Mouse (Mus musculus) embryonic facial prominence, embryonic 13.5 days (tissue): ENCODE measurements around the gene Gm29609. TPM values are rescaled to one million over a fixed set of nuclear protein-coding genes. Genes with fewer than 3 reads are reported as not detected.

ENCODE experiments used
- ATAC-seq: fragments of 200-750 bp; cut with Nextera tagmentation; 2 replicates; pipeline ENCODE4 v1.8.0; 2017; ENCODE audit warnings: low read depth; ENCODE audit not compliant: insufficient number of reproducible peaks, insufficient read depth, low FRiP score, low TSS enrichment
- H3K27ac ChIP-seq: fragments of 300-500 bp; sonication (generic); 2 replicates; pipeline ENCODE4 v1.5.1; 2015; ENCODE audit warnings: moderate library complexity, mild to moderate bottlenecking, inconsistent platforms
- H3K27me3 ChIP-seq: fragments of 300-500 bp; sonication (generic); 2 replicates; pipeline ENCODE4 v1.6.1; 2015; ENCODE audit warnings: mild to moderate bottlenecking, inconsistent platforms
- H3K36me3 ChIP-seq: fragments of 300-500 bp; sonication (generic); 2 replicates; pipeline ENCODE4 v1.6.1; 2015; ENCODE audit warnings: mild to moderate bottlenecking, inconsistent platforms
- H3K4me1 ChIP-seq: fragments of 300-500 bp; sonication (generic); 2 replicates; pipeline ENCODE4 v1.6.1; 2015; ENCODE audit warnings: inconsistent platforms
- H3K4me2 ChIP-seq: fragments of 300-500 bp; sonication (generic); 2 replicates; pipeline ENCODE4 v1.6.1; 2015; ENCODE audit warnings: moderate library complexity, mild to moderate bottlenecking, inconsistent platforms
- H3K4me3 ChIP-seq: fragments of 300-500 bp; sonication (generic); 2 replicates; pipeline ENCODE4 v1.5.1; 2015; ENCODE audit warnings: mild to moderate bottlenecking, inconsistent platforms
- H3K9ac ChIP-seq: fragments of 300-500 bp; sonication (generic); 2 replicates; pipeline ENCODE4 v1.6.1; 2015; ENCODE audit warnings: mild to moderate bottlenecking, inconsistent platforms
- H3K9me3 ChIP-seq: fragments of 300-500 bp; sonication (generic); 2 replicates; pipeline ENCODE4 v1.6.1; 2016; ENCODE audit warnings: inconsistent platforms
- WGBS: fragments of 180-500 bp; shearing (Covaris S2); methylation state at CpG from one replicate; pipeline ENCODE4 v1.1.7; 2015; ENCODE audit warnings: mixed read lengths; 5-methylcytosine and 5-hydroxymethylcytosine counted together
- polyA plus RNA-seq: library from polyadenylated mRNA; unstranded; fragments of >200 nt; fragmentation: Nextera tagmentation; extraction: Ambion mirVana; gene quantifications from 2 replicates; pipeline ENCODE4 v1.2.1, GENCODE M21; 2015

Gene Gm29609
- polyA plus RNA-seq, 1 experiment from 2014 or later, result 0.41 TPM

DNA sequence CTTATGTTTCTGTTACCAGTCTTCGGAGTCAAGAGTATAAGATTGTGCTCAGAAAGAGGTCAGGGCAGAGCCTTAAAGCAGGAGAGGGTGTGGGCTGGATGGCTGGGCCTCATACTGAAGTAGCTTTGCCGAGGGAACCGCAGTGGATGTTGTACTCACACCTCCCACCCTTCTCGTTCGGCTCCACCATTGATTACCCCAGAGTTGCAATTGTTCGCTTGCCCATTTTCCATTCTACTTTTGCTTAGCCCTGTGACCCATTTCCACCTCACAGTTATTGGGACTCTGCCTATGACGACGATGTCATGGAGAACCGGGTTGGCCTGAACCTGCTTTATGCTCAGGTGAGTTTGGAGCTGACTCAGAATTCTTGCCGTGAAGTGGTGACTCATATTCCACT, 16.5 kb upstream of the Gm29609 start:
- no peak overlapping the region for H3K4me3 ChIP-seq
- no peak for ATAC-seq
- 95% methylated on average over 10 of the region's 10 CpGs for WGBS

GRCm38 (mm10) chr5:31195671-31196070, 16.0 kb upstream of the Gm29609 start:
- peaks cover 31% of the 10 kb centered on the region for H3K4me1 ChIP-seq
- H3K4me3 ChIP-seq, result no peak overlapping the region
- no peak for ATAC-seq
- H3K4me2 ChIP-seq, result no peak overlapping the region
- peaks cover 69% of the 10 kb centered on the region for H3K36me3 ChIP-seq
- H3K9ac ChIP-seq, result no peak overlapping the region
- H3K27ac ChIP-seq, result no peak overlapping the region
- H3K27me3 ChIP-seq, result no peaks in the 10 kb centered on the region
- H3K9me3 ChIP-seq, result peaks cover 6% of the 10 kb centered on the region
- WGBS, result 92% methylated on average over 4 of the region's 4 CpGs

More for the DNA sequence above, 16.5 kb upstream of the Gm29609 start:
- Histone ChIP-seq H3K9ac (no peak overlapping the region), H3K4me1 (peaks cover 36% of the 10 kb centered on the region), H3K4me2 (no peak overlapping the region), H3K9me3 (peaks cover 6% of the 10 kb centered on the region), H3K27ac (no peak overlapping the region), H3K36me3 (peaks cover 65% of the 10 kb centered on the region), H3K27me3 (no peaks in the 10 kb centered on the region)

GRCm38 (mm10) chr5:31194486-31195485, 15.1 kb upstream of the Gm29609 start:
- WGBS, result 92% methylated on average over 16 of the region's 16 CpGs
- H3K9me3 ChIP-seq, result no peaks in the 10 kb centered on the region
- H3K4me3 ChIP-seq, result peak overlapping the region; percentile 87
- peak overlapping the region; percentile 83 for H3K4me2 ChIP-seq
- no peak overlapping the region for H3K27ac ChIP-seq
- peaks cover 69% of the 10 kb centered on the region for H3K36me3 ChIP-seq
- H3K4me1 ChIP-seq, result peaks cover 23% of the 10 kb centered on the region
- ATAC-seq, result no peak
- H3K27me3 ChIP-seq, result no peaks in the 10 kb centered on the region
- H3K9ac ChIP-seq, result no peak overlapping the region; the same call in 1 of the 2 replicates

- Histone ChIP-seq H3K4me3 (peak overlapping the region; percentile 87), H3K9ac (peak overlapping the region; percentile 97), H3K4me1 (peaks cover 21% of the 10 kb centered on the region), H3K36me3 (peaks cover 67% of the 10 kb centered on the region), H3K27me3 (no peaks in the 10 kb centered on the region), H3K4me2 (peak overlapping the region; percentile 83), H3K27ac (peak overlapping the region; percentile 89), H3K9me3 (no peaks in the 10 kb centered on the region)
- ATAC-seq, result no peak
- 11% methylated on average over 25 of the region's 25 CpGs for WGBS
Measured at GRCm38 (mm10) chr5:31193631-31194281, 14.0 kb upstream of the Gm29609 start.

DNA sequence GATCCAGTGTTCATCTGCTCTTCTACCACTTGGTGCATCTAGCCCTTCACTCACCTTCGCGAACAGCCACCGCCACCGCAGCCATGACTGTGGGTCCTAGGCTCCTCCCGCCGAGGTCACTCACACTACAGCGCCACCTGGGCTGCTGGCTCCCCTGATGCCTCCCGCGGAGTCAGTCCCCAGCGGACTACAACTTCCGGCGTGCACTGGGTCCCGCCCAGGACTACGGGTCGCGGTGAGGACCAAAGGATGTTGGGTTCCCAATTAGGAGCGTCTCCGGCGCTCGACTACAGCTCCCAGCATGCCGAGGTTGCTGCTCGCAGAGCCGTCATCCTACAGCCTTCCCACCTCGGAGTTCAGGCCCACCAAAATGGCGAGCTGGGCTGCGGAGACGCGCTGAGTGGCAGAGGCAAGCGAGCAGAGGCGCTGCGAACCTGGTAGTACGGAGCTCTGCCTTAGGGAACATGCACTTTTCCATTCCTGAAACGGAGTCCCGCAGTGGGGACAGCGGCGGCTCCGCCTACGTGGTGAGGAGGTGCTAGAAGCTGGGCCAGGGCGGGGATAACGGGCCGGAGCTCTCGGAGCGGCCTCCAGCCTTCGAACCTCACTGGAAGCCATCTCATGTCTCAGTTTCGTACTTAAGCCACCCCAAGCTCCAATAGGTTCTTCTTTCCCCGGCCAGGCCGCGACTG, 13.4 kb upstream of the Gm29609 start, which contains the start of the genes Snx17 and Eif2b4:
Snx17 (plus strand) TSS at position 289 of the 692 bp plus-strand sequence.
Eif2b4 (minus strand) TSS at position 492 of the 692 bp plus-strand sequence.
- Histone ChIP-seq H3K36me3 (peaks cover 67% of the 10 kb centered on the region), H3K4me1 (peaks cover 21% of the 10 kb centered on the region), H3K27me3 (no peaks in the 10 kb centered on the region), H3K4me2 (peak within 1 kb of the TSS; percentile 83), H3K9ac (peak within 1 kb of the TSS; percentile 97), H3K4me3 (peak within 1 kb of the TSS; percentile 87), H3K27ac (peak within 1 kb of the TSS; percentile 89), H3K9me3 (no peaks in the 10 kb centered on the region)
- under 1% methylated on average over 48 of the region's 48 CpGs for WGBS
- peak; percentile 95 for ATAC-seq

DNA sequence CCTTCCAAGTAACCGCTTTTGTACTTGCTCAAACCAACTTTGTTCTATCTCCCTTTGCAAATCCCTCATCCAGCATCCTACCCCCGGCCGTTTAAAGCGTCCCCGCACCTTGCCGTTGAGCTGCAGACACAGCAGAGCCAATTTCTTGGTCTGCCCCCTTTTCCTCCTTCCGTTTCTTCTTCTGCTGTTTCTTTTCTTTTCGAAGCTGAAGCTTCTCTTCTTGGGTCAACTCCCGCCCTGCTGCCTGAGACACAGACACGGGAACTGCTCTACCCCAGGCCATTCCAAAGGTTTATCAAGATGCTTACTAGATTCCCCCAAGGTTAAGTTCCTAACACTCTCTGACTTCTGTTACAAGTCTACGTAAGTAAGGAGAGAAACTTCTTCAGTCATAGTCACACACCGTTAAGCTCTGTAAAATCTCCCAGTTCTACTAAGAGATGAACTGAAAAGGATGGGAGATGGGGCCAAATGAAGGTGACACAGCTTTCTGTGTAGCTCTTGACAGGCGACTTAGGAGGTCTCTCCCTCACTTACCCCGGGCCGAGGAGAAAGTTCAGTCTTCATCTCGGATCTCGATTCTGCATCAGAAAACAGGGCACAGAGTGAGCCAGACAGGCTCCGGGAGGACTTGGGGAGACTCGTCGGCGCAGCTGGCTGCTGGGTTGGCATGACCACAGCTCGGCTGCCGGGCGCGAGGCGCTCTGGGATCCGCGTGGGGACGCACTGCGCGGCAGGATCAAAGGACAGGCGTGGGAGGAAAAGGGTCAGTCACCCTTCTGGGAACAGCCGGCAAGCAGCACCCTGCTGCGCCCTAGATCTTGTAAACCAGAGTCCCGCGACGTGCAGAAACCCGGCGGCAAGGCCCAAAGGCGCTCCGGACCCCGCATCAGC, 12.6 kb upstream of the Gm29609 start:
- peak overlapping the region; percentile 70 for H3K27ac ChIP-seq

DNA sequence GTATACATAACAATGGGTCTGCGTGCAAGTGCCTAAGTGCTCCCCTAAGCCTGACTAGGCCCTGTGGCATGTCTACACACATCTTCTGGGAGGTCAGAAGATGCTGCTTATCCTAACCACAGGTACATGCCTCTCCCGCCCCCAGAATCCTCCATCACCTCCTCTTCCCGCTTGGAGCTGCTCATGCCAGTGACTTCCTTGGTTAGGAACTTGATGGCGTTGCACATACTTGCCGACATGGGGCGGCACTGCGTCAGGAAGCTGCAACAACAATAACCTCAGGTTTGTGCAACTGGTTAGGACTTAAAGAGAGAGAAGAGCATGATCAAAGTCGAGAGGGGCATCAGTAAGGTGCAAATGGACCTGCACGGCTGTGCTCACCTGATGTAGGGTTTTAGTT, 10.5 kb upstream of the Gm29609 start:
- no peaks in the 10 kb centered on the region for H3K27me3 ChIP-seq
- peaks cover 21% of the 10 kb centered on the region for H3K4me1 ChIP-seq
- WGBS, result 90% methylated on average over 9 of the region's 9 CpGs
- no peak overlapping the region for H3K27ac ChIP-seq
- no peak for ATAC-seq
- H3K4me2 ChIP-seq, result no peak overlapping the region
- H3K4me3 ChIP-seq, result 0 out of 2 replicates have a peak overlapping the region, but pooled peaks have one; percentile 3
- no peaks in the 10 kb centered on the region for H3K9me3 ChIP-seq
- no peak overlapping the region for H3K9ac ChIP-seq
- peaks cover 52% of the 10 kb centered on the region for H3K36me3 ChIP-seq

More for the DNA sequence above, 12.6 kb upstream of the Gm29609 start:
- Histone ChIP-seq H3K4me1 (peaks cover 21% of the 10 kb centered on the region), H3K4me2 (peak overlapping the region; percentile 81), H3K9me3 (no peaks in the 10 kb centered on the region), H3K36me3 (peaks cover 67% of the 10 kb centered on the region), H3K27me3 (no peaks in the 10 kb centered on the region), H3K4me3 (peak overlapping the region; percentile 87), H3K9ac (peak overlapping the region; percentile 97)
- ATAC-seq, result peak; percentile 56
- WGBS, result 12% methylated on average over 42 of the region's 42 CpGs

GRCm38 (mm10) chr5:31188223-31188840, 8.6 kb upstream of the Gm29609 start:
- 82% methylated on average over 4 of the region's 4 CpGs for WGBS
- no peak overlapping the region for H3K4me2 ChIP-seq
- no peak for ATAC-seq
- H3K9me3 ChIP-seq, result no peaks in the 10 kb centered on the region
- H3K4me1 ChIP-seq, result peaks cover 11% of the 10 kb centered on the region
- peaks cover 46% of the 10 kb centered on the region for H3K36me3 ChIP-seq
- H3K4me3 ChIP-seq, result no peak overlapping the region
- no peaks in the 10 kb centered on the region for H3K27me3 ChIP-seq
- H3K9ac ChIP-seq, result no peak overlapping the region
- H3K27ac ChIP-seq, result no peak overlapping the region

DNA sequence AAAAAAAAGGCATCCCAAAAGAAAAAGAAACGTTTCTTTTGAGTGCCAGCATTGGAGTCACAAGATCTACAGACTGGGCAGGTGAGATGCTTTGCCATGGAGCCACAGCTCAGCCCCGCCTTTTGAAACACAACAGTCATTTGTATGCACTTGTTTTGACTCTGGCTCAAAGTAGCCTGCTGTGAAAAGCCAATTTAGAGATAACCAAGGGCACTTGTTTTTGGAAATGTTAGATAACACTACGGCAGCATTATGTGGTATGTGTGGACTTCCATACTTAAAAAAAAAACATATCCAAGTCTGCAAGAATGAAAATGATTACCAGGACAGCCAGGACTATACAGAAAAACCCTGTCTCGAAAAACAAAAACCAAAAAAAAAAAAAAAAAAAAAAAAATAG, 4.0 kb upstream of the Gm29609 start:
- WGBS, result 57% methylated on average over 4 of the region's 4 CpGs
- Histone ChIP-seq H3K4me3 (no peak overlapping the region), H3K9me3 (no peaks in the 10 kb centered on the region), H3K4me2 (no peak overlapping the region), H3K4me1 (peaks cover 8% of the 10 kb centered on the region), H3K36me3 (peaks cover 20% of the 10 kb centered on the region), H3K27ac (no peak overlapping the region), H3K27me3 (no peaks in the 10 kb centered on the region), H3K9ac (no peak overlapping the region)
- ATAC-seq, result no peak

DNA sequence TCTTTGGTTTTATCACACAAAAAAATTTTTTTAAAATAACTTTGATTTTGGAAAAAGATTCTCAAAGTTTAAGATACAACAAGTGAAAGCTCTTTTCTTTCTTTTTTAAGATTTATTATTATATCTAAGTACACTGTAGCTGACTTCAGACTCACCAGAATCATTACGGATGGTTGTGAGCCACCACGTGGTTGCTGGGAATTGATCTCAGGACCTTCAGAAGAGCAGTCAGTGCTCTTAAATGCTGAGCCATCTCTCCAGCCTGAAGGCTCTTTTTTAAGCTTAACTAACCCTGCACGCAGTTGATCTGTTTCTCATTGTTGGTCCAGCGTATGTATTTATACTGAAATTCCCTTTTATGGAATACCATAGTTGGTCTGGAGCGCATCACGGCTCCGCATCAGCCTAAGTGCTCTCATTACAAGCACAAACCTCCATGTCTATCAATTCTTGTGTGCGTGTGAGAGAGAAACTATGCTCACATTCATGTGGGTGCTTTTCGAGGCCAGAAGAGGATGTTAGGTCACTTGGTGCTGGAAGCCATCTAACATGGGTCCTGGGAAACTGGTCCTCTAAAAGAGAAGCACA, 1.6 kb upstream of the Gm29609 start:
- H3K27me3 ChIP-seq, result no peaks in the 10 kb centered on the region
- H3K36me3 ChIP-seq, result peaks cover 4% of the 10 kb centered on the region; the same call in 1 of the 2 replicates
- H3K9ac ChIP-seq, result no peak overlapping the region
- H3K4me1 ChIP-seq, result peaks cover 12% of the 10 kb centered on the region
- ATAC-seq, result no peak
- H3K4me3 ChIP-seq, result no peak overlapping the region
- H3K4me2 ChIP-seq, result no peak overlapping the region
- H3K9me3 ChIP-seq, result no peaks in the 10 kb centered on the region
- H3K27ac ChIP-seq, result no peak overlapping the region
- WGBS, result 89% methylated on average over 9 of the region's 9 CpGs
